Mouse (Mus musculus): Measurements from ENCODE around the gene Csf3r.
"Not testable (repeated sequence)": the region's sequence is repeated elsewhere in the genome, so short reads cannot be mapped to it uniquely, and the experiment has no call there.

Csf3r gene

DNA sequence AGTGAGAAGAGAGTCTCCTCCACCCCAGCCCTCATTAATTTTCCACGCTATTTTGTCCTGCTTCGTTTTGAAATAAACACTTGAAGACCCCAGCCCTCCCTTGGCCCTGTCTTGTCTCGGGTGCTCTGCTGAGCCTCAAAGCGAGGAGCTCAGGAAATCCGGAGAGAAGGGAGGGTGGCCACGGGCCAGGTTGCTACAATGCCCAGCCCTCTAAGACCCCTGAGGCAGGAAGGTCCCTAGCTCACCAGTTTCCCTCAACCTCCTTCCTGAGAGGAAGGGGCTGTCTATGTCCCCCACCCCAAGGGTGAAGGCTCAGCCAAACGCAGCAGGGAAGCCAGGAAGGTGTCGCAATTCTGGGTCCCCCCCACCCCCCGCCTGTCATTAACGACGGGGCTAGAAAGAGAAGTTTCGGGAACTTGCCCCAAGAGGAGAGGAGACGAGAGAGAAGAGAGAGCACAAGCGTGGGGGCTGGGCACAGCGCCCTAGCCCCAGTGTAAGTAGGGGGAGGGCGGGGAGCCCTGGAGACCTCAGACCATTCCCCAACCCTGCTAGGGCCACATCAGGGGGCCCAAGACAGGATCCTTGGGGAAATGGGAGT lies at the start of gene Csf3r:
Csf3r (plus strand) TSS at position 248 of the 598 bp plus-strand sequence.
- no peak for DNase-seq (ENCODE audit: low read depth, low spot score)

DNA sequence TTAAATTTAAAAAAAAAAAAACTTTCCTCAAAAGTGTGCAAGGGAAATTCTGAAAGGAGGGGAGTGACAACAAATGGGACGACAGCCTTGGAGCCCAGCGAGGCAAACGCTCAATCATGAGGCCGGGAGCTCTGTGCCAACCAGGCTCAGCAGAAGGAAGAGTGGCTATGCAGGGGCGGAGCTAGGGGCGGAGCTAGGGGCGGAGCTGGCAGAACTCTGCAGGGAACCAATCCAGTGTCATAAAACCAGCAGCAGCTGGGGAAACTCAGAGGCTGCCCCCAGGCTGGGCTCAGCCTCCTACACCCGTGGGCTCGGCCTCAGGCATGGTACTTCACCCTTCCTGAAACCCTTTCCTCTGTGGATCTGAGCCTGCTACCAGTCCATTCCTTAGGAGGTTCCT lies 46.6 kb upstream of the Csf3r start:
- no peak for DNase-seq (ENCODE audit: low read depth, low spot score)

DNA sequence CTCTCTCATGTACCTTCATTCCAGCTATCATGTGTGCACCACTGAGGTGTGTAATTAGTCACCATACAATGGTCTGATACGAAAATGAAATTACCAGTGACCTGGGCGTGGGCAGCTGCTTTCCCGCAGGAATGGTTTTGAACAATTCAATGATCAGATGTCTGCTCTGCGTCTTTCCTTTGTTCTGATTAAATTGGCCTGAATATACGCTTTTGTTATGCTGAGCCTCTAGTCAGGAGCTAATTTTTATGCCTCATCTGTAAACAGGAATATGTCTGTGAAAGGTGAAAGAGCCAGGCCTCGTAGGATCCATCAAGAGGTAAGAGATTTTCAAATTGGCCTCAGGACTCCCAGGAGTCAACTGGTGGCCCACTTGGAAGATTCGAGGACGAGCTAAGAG lies 41.1 kb upstream of the Csf3r start:
- no peak for DNase-seq (ENCODE audit: low read depth, low spot score)

DNA sequence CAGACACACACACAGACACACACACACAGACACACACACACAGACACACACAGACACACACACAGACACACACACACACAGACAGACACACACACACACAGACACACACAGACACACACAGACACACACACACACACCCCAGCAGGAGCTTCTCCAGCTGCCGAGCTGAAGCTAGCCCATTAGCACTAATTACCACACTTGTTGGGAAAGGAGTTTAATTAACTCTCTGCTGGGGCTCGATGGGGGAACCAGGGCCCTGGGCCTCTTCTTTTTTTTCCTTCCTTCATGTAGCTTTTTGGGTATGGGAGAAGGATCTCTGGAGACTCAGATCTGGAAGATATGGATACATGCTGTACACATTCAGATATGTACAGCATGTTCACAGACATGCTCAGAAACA lies 38.6 kb upstream of the Csf3r start:
- DNase-seq (ENCODE audit: low read depth, low spot score), result not testable (repeated sequence)

DNA sequence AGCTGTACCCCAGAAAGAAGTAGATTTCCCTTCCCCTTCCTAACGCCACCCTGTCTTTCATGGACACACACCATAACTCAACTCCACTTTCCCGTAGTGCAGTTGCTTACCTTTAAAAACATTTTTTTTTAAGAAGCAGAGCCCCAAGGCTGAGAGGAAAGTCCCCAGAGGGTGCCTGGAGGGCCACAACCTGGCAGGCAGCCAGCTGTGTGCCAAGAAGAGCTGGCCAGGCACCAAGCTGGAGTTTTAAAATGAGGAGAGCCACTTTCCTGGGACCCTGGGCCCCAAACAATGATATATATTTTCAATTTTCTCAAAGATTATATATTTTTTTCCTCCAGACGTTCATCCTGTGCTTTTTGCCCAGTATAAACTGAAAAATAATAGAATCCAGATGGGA lies 37.3 kb upstream of the Csf3r start:
- no peak for DNase-seq (ENCODE audit: low read depth, low spot score)

DNA sequence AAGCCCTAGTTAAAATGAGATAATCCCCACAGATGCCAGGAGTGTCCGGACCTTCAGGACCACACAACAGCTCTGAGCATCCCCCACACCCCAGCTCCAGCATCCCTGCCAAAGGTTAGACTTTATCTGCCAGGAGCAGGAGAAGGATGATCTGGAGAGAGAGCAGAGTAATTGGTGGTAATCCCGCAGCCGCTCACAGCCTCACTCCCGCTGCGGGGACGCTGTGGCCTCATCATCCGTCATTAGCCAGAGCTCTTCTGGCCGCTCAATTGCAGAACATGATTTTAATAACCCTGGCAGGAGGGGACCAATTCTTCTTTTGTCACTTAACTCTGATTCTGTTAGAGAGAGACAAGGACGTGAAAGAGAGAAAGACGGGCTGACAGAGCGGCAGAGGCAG lies 35.3 kb upstream of the Csf3r start:
- peak; percentile 13 for DNase-seq (ENCODE audit: low read depth, low spot score)

DNA sequence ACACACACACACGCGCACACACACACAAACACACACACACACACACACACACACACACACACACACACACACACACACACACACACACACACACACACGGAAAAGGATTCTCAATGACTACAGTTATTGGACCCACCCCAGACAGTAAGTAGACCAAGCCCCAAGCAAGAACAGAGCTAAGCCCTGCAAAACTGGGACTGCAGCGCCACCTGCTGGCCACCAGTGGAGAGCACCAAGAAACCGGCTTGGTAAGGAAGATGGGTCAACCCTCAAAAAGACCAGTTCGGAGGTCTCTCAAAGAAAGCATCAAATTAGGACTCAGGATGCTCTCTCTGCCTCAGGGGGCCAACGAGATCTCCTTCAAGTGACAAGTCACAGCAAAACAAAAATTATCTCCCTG lies 34.2 kb upstream of the Csf3r start:
- peak; percentile 77 for DNase-seq (ENCODE audit: low read depth, low spot score)

DNA sequence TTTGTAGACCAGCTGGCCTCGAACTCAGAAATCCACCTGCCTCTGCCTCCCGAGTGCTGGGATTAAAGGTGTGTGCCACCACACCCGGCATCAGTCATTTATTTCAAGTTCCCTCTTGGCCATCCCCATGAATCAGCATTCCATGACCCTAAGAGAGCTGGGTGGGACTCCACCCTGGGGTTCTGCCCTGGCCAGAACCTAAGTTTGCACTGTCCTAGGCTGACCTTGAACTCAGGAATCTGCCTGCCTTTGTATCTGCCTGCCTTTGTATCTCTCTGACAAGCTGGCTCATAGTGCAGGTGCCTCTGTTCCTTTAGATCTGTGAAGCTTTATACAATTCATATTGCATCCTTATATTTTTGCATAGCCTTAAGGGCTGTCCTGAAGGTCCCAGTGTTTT lies 32.1 kb upstream of the Csf3r start:
- DNase-seq (ENCODE audit: low read depth, low spot score), result no peak

DNA sequence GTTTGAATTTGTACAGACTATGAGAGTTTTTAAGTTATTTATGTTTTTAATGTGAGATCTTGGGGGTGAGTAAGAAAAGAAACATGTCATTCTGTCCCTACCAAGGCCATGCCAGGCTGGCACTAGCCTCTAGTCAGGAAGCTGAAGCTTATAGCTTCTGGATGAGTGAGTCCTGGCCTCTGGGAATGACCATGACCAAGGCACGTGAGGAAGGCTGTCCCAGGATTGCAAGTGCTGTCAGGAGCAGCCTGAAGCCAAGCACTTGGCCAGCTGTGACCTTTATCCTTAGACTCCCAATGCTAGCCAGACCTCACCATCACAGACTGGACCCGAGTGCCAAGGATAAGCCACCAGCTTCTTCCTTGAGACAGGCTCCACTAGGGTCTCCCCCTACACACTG lies 31.4 kb upstream of the Csf3r start:
- no peak for DNase-seq (ENCODE audit: low read depth, low spot score)

DNA sequence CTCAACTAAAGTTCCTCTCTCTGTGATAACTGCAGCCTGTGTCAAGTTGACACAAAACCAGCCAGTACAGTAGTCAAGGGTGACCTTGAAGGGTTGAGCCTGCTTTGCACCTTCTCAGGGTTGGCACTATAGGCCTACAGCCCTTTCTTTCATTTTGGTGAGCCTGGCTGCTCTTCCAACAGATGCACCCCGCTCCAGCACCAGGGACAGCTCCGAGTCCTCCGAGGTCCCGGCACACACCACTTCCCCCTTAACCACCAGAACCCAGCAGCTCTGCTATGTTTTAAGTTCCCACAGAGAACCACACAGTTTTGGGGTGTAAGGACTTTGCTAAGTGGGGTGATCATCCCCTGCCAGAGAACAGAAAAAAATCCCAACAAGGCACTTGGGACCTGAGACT lies 27.8 kb upstream of the Csf3r start:
- DNase-seq (ENCODE audit: low read depth, low spot score), result no peak

DNA sequence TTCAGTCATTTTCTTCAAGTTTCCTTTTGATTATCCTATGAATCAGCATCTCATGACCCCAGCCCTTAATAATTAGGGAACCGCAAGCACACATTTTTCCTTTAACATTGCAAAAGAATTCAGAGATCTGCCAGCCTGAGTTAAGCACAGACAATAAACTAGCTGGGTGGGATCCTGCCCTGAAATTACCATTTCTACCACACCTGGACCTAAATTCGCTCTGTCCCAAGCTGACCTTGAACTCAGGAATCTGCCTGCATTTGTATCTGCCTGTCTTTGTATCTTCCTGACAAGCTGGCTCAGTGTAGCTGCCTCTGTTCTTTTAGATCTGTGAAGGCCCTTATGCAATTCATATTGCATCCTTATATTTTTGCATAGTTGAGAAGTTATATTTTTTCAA lies 26.5 kb upstream of the Csf3r start:
- DNase-seq (ENCODE audit: low read depth, low spot score), result no peak

DNA sequence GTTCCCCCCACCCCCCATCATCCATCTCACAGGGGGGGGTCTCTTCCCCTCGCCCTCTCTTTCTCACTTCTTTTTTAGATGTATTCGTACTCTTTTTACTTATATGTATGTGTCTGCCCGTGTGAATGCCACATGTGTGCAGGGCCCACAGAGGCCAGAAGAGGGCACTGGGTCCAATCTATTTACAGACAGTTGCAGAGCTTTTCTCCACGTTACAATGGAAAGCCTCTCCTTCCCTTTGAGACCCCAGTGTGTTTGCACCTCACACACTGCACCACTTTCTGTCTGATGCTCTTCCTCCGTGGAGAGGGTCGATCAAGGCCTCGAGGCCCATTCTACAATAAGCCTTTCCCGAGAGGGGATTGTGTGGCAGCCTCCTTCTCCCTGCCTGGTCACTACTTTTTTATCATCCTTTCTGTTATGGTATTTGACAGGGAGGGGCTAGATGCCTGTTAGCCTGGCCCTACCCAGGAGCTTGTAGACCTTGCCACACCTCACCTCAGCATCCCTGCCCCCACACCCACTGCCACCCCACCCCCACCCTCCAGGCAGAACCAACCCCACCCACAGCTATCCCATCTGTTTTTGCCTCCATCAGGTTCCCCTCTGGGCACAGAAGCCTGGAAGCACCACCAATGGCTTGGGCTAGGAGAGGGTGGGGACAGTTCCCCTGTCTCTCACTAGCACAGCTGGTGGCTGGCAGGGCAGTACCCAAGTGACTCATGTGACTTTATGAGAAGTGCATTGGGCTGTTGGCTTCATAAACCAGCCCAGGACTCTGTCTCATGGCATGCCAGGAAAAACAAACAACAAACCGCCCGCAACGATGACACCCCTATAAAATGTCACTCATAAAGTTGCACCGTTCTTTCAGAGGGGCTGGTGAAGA lies 22.8 kb upstream of the Csf3r start:
- DNase-seq (ENCODE audit: low read depth, low spot score), result no peak

DNA sequence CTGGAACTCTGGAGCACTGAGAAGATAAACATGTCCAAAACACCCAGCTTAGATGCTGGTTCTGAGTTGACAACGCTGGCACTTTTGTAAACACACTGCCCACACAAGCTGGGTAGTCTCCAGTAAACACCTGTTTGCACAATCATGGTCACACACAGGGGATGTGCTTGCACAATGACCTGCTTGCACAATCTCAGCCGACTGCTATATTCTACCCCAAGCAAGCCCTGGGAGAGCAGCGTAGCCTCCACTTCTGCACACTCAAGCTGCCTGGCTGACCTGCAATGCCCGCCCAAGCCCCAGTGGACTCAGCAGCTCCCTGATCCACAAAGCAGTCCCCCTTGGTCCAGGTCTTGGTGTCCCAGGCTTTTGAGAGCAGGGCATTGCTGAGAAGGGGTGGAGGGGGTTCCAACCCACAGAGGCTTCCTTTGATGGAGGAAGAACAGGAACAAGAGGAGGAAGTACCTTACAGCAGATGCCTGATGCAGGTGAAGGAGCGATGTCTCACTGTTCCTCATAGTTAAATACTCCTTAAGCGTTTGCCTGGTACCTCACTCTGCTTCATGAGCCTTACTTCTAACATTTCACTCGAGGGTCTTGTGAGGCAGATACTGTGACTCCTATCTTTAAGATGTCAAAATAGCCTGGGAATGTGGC lies 6.5 kb upstream of the Csf3r start:
- no peak for DNase-seq (ENCODE audit: low read depth, low spot score)

DNA sequence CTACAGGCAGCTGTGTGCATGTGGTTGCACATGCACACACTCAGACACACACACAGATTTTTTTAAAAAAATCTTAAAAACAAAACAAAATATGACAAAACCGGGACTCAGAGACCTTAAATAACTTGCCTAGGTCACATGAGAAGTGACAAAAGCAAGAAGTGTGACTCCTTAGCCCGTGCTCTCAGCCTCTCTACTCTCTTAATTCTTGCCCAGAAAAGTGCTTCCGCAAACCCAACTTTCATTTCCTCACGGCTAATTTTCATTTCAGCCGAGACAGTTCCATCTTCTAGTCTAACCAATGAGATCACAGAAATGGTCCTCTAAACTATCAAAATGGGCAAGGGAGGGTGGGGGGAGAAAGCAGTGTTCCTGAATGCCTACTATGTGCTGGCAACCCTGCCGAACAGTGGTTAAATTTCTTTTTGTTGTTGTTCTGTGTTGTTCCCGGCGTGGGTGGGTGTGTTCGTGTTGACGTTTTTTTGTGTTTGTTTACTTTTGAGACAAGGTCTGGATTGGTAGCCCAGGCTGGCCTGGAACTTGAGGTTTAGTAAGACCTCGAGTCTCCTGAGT lies 5.3 kb upstream of the Csf3r start:
- DNase-seq (ENCODE audit: low read depth, low spot score), result no peak

DNA sequence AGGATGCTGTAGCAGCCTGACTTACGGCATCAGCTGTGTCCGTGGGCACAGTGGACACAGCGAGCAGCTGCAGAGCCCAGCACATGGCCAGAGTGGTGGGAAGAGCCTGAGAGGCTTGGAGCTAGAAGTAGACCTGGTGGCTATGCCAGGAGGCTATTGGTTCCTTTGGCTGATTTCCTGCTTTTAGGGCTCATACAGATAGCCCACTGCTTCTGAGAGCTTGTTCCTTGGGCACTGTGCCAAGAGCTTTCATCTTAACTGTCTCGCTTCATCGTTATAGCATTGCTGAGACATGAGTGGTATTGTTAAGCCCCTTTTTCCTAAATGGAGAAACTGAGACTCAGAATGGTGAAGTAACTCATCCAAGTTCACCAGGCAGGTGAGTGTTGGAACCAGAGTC lies 1.5 kb downstream of the Csf3r start:
- no peak for DNase-seq (ENCODE audit: low read depth, low spot score)

DNA sequence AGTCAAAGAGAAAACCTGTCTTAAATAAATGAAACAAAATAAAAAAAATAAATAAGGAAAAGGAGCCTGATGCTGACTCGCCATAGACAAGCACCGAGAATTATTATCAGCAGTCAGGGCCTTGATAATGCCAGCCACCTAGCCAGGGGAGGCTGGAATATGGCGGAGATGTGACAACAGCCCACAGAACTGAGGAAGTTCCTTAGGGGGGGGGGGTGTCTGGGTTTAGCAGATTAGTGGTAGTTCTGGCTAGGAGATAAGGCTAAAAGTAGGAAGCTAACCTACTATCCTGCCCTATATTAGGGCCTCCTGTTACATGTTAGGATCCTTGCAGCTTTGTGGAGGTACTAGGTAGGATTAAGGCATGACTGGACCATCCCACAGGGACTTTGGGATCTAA lies 3.6 kb downstream of the Csf3r start:
- DNase-seq (ENCODE audit: low read depth, low spot score), result no peak

DNA sequence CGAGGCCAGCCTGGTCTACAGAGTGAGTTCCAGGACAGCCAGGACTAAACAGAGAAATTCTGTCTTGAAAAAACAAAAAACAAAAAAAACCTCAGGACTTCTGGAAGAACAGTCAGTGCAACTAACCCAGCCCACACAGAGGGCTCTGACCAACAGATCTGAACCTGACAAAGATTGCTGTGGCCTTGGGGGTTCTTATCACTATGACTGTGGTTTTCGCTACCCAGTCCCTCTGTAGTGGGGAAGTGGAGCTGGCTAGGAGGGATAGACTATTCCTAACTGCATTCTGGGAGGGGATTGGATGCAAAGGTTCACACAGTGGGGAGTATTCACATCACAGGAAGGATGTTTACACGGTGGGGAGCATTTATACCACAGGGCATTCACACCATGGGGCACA lies 4.7 kb downstream of the Csf3r start:
- DNase-seq (ENCODE audit: low read depth, low spot score), result no peak

DNA sequence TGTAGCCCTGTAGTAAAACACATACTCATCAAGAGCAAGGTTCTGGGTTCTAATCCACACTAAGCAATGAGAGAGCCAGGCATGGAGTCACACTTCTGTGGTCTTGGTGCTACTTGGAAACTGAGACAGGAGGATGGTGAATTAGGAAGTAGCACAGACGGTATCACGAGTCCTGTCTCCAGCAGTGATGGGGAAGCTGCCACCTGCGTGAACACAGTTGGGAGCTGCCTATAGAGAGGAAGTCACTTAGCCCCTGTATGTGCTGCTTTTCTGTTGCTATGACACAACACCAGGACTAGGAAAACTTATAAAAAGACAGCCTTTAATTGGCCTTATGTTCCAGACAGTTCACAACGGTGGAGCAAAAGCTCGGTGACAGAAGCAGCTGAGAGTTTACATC lies 6.4 kb downstream of the Csf3r start:
- DNase-seq (ENCODE audit: low read depth, low spot score), result no peak

DNA sequence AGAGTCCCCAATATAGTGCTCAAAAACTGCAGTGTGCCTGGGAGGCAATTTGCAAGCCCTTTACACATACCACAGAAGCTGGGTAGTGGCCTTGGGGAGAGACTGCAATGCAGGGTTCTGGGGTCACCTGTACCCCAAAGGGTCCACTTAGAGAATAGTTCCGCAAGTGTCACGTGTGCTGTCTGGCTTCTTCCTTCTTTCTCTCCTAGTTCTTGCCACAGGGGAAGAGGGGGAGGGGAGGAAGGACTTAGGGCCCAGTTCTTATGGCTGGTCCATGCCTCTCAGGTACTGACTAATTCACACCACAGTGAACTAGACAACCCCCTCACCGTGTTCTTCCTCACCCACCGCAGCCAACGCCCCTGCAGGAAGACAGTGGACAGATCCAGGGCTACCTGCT lies 11.1 kb downstream of the Csf3r start:
- DNase-seq (ENCODE audit: low read depth, low spot score), result no peak

DNA sequence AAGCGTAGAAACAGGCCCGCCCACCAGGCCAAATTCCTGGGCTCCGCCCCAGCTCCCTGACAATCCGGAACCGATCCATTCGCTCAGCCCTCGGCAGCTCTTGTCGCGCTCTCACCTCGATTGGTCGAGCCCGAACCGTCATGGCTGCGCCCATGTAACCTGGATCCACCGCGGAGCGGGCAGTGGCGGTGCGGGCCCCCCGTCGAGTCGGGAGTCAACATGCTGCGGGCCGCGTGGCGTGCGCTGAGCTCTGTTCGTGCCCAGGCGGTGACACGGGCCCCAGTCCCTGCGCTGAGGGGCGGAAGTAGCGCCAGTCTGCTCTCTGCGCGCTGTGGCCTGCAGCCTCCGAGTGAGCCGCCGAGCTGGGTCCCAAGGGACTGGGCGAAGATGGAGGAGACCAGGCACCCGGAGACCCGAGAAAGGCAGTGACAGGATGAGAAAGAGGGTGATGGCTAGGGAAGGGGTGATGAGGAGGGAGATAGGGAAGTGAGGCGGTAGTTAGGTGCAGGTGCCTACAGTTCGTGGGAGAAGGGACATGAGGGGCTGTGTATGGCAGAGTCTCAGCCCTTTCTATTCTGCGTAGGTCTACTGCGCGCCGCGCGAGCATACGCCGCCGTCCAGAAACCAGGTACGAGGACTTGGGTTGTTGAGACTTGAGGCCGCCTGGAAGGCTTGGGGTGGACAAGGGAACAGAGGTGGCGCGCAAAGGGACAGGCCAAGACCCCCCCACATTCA lies 22.7 kb downstream of the Csf3r start, which contains the start of gene Mrps15:
Mrps15 (plus strand) TSS at position 75 of the 735 bp plus-strand sequence.
- DNase-seq (ENCODE audit: low read depth, low spot score), result peak; percentile 69

DNA sequence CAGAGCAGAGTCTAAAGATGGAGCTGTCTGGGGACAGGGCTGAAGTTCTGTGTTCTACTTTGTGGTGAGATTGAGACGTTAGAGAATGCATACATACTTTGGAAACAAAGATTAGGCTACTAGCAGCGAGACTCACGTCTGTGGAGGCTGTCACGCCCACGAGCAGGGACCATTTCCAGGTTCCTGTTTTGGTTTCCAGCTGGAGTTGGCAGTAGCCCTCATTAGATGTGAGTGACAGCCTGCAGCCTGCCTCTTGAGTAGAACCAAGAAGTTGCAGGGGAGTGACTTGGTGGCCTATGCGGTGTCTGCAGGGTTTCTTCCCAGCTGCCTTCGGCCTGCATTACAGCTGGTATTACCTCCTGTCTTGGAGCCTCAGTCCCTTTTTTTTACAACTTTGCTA lies 27.3 kb downstream of the Csf3r start:
- no peak for DNase-seq (ENCODE audit: low read depth, low spot score)
